In the genomic region with DNA sequence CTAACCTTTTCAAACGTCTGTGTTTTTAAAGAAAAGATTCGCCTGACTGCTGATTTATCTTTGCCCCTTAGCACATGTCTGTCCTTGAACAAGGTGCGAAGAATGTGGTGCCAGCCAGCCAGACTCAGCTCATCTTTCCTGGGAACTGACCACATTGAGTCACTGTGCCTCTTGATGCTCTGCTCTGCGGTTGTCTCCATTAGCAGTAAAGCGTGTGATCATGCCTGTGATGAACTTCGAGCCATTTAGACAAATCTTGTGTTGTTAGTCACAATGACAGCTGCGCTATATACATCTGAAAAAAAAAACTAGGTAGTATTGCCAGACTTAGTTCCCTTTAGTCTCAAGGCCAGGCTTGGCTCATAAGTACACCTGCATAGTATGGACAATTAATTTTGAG, we compare ENCODE assay signal across 19 mouse cellular contexts.
DNase-seq lines count a peak whose midpoint lies in the region; TF ChIP-seq lines count a peak whose summit lies in the region.
"Had no signal": no experiment of that assay in that cellular context is flagged by ENCODE, and none has a peak within 500 bp of the region (broad histone marks: within the 10 kb centered on the region; RNA-seq: fewer than 3 reads in every experiment).

No protein-coding gene starts in this region.

- H3K27ac ChIP-seq in gastrocnemius, adult 2 months = no peak overlapping the region
- H3K27ac ChIP-seq: embryonic facial prominence, embryonic 12.5 days; forebrain, embryonic 13.5 days; forebrain, embryonic 15.5 days had no signal

- intact Hi-C loops in gastrocnemius, adult 2 months (cut with DNase I) = loop anchor here (5.0 kb wide), 3 partner anchors 47 to 137 kb away; no protein-coding TSS in a partner anchor

- TF ChIP-seq POLR2A in myocyte (IDR thresholded peaks at IDR 0.05; ENCODE audit: insufficient read length, low read depth) = no peak

- no peaks in the 10 kb centered on the region for H3K79me2 ChIP-seq in myocyte (ENCODE audit: control insufficient read depth, insufficient read depth)

- no peak overlapping the region for H3K4me3 ChIP-seq in gastrocnemius, adult 2 months
- no peak overlapping the region for H3K4me3 ChIP-seq in myocyte
- H3K4me3 ChIP-seq: embryonic facial prominence, embryonic 10.5 days; embryonic facial prominence, embryonic 12.5 days; forebrain, embryonic 13.5 days; forebrain, embryonic 15.5 days had no signal

- TF ChIP-seq CTCF in gastrocnemius, adult 2 months (IDR thresholded peaks at IDR 0.05) = no peak

- H3K36me3 ChIP-seq in myocyte (ENCODE audit: control insufficient read depth, insufficient read depth) = no peaks in the 10 kb centered on the region
- H3K36me3 ChIP-seq: embryonic facial prominence, embryonic 10.5 days; embryonic facial prominence, embryonic 12.5 days; forebrain, embryonic 15.5 days had no signal

- H3ac ChIP-seq in myocyte (ENCODE audit: control insufficient read depth, insufficient read length) = no peak overlapping the region

- peak; percentile 34 for DNase-seq in gastrocnemius, adult 2 months
- no peak for DNase-seq in gastrocnemius, postnatal 25 days
- DNase-seq in Muller cell, postnatal 12 days (ENCODE audit: inconsistent ontology term) = peak; percentile 35
- DNase-seq in cerebellum, postnatal 4 days (ENCODE audit: low spot score in 2 of 2) = no peak
- no peak for DNase-seq in B cell, adult 2 months
- DNase-seq: adrenal gland, adult 2 months; adrenal gland, postnatal 25 days; cerebellum, adult 11 months; cerebellum, adult 18-20 months; cerebellum, adult 8-10 months; cerebellum, adult 9-11 months; cerebellum, postnatal 14 days; cerebellum, postnatal 36 days; forebrain, postnatal 0 days had no signal

- no peaks in the 10 kb centered on the region for H3K27me3 ChIP-seq in myocyte (ENCODE audit: control insufficient read depth, insufficient read depth, insufficient read length)
- H3K27me3 ChIP-seq: embryonic facial prominence, embryonic 12.5 days; forebrain, embryonic 13.5 days; forebrain, embryonic 15.5 days had no signal

- H3K4me2 ChIP-seq in myocyte (ENCODE audit: low read depth) = no peak overlapping the region
- H3K4me2 ChIP-seq: embryonic facial prominence, embryonic 12.5 days; forebrain, embryonic 13.5 days; forebrain, embryonic 15.5 days had no signal

TF ChIP-seq in myocyte, 11 proteins besides CTCF, POLR2A, EP300 and RAD21:
- TF ChIP-seq TCF3 (IDR thresholded peaks at IDR 0.05; ENCODE audit: insufficient read length, low read depth) = no peak
- TF ChIP-seq MYOG (IDR thresholded peaks at IDR 0.05; ENCODE audit: control insufficient read depth in 1 of 3, insufficient read depth in 1 of 3, insufficient read length in 2 of 3, low read depth in 2 of 3) = peak in 2 of 3 experiments; percentile 68 to 69
- TF ChIP-seq MYOD1 (IDR thresholded peaks at IDR 0.05; ENCODE audit: control insufficient read depth in 1 of 3, insufficient read length in 2 of 3, low read depth in 2 of 3) = peak; percentile 2 to 65 (median 47)
- TF ChIP-seq TCF12 (IDR thresholded peaks at IDR 0.05; ENCODE audit: insufficient read depth, poor library complexity, severe bottlenecking) = no peak
- TF ChIP-seq USF1 (IDR thresholded peaks at IDR 0.05; ENCODE audit: low read depth) = no peak
- no peak for TF ChIP-seq POLR2AphosphoS2 (IDR thresholded peaks at IDR 0.05; ENCODE audit: insufficient read length, low read depth)
- no peak for TF ChIP-seq REST (IDR thresholded peaks at IDR 0.05; ENCODE audit: insufficient read depth, insufficient read length)
- TF ChIP-seq CEBPB (IDR thresholded peaks at IDR 0.05; ENCODE audit: insufficient read depth, poor library complexity, severe bottlenecking) = no peak

Comparison
In these comparisons a context has a peak if more than half of its experiments do, and no peak if none do; other contexts are left out.
1. DNase-seq: peak in gastrocnemius, adult 2 months (single experiment) and Muller cell, postnatal 12 days (single experiment); none in gastrocnemius, postnatal 25 days (single experiment), cerebellum, postnatal 4 days (0 of 2) and B cell, adult 2 months (0 of 2).